Mouse (Mus musculus): ENCODE measurements around the gene Slc45a3. TPM values are rescaled to one million over a fixed set of nuclear protein-coding genes. Genes with fewer than 3 reads are reported as not detected.

Slc45a3 gene
- polyA plus RNA-seq, 1 experiment from 2014 or later = 0.96 TPM

GRCm38 (mm10) chr1:131970661-131971520, 8.1 kb downstream of the Slc45a3 start:
- H3K27ac ChIP-seq (ENCODE audit: low read depth, low read length) = no peak overlapping the region
- no peak overlapping the region for H3K4me2 ChIP-seq (ENCODE audit: low read length)
- H3K9me3 ChIP-seq (ENCODE audit: control insufficient read depth, low read length) = no peaks in the 10 kb centered on the region
- ATAC-seq = 0 out of 2 replicates have a peak, but pooled peaks have one; percentile 17
- H3K4me3 ChIP-seq (ENCODE audit: low read length) = no peak overlapping the region
- peaks cover 6% of the 10 kb centered on the region for H3K4me1 ChIP-seq (ENCODE audit: control insufficient read depth, insufficient read depth, low read depth, low read length)
- WGBS = 7% methylated on average over 16 of the region's 16 CpGs
- H3K36me3 ChIP-seq (ENCODE audit: control insufficient read depth, insufficient read depth, low read length) = no peaks in the 10 kb centered on the region
- no peaks in the 10 kb centered on the region; the same call in 1 of the 2 replicates for H3K27me3 ChIP-seq (replicated peaks; ENCODE audit: control insufficient read depth, insufficient read depth, low read length)
- no peak overlapping the region; the same call in 1 of the 2 replicates for H3K9ac ChIP-seq (ENCODE audit: low read depth, low read length)

- no peak overlapping the region for H3K27ac ChIP-seq (ENCODE audit: low read depth, low read length)
- no peak overlapping the region for H3K4me3 ChIP-seq (ENCODE audit: low read length)
- H3K36me3 ChIP-seq (ENCODE audit: control insufficient read depth, insufficient read depth, low read length) = no peaks in the 10 kb centered on the region
- H3K9ac ChIP-seq (ENCODE audit: low read depth, low read length) = no peak overlapping the region
- ATAC-seq = no peak
- no peaks in the 10 kb centered on the region; the same call in 1 of the 2 replicates for H3K27me3 ChIP-seq (replicated peaks; ENCODE audit: control insufficient read depth, insufficient read depth, low read length)
- no peaks in the 10 kb centered on the region for H3K9me3 ChIP-seq (ENCODE audit: control insufficient read depth, low read length)
- WGBS = 20% methylated on average over 15 of the region's 15 CpGs
- H3K4me2 ChIP-seq (ENCODE audit: low read length) = no peak overlapping the region
- H3K4me1 ChIP-seq (ENCODE audit: control insufficient read depth, insufficient read depth, low read depth, low read length) = peaks cover 6% of the 10 kb centered on the region
Observed at GRCm38 (mm10) chr1:131971771-131972497, 9.2 kb downstream of the Slc45a3 start.

- WGBS = 21% methylated on average over 13 of the region's 13 CpGs
Observed at GRCm38 (mm10) chr1:131972498-131973334, 9.9 kb downstream of the Slc45a3 start.

GRCm38 (mm10) chr1:131973991-131974390, 11.2 kb downstream of the Slc45a3 start:
- Histone ChIP-seq H3K27ac (ENCODE audit: low read depth, low read length) (no peak overlapping the region), H3K4me2 (ENCODE audit: low read length) (no peak overlapping the region), H3K4me1 (ENCODE audit: control insufficient read depth, insufficient read depth, low read depth, low read length) (peaks cover 6% of the 10 kb centered on the region), H3K9ac (ENCODE audit: low read depth, low read length) (no peak overlapping the region), H3K4me3 (ENCODE audit: low read length) (no peak overlapping the region), H3K27me3 (replicated peaks; ENCODE audit: control insufficient read depth, insufficient read depth, low read length) (no peaks in the 10 kb centered on the region; the same call in 1 of the 2 replicates), H3K9me3 (ENCODE audit: control insufficient read depth, low read length) (no peaks in the 10 kb centered on the region), H3K36me3 (ENCODE audit: control insufficient read depth, insufficient read depth, low read length) (no peaks in the 10 kb centered on the region)
- ATAC-seq = no peak
- 78% methylated on average over 6 of the region's 6 CpGs for WGBS

More at GRCm38 (mm10) chr1:131972498-131973334, 9.9 kb downstream of the Slc45a3 start:
- Histone ChIP-seq H3K9me3 (ENCODE audit: control insufficient read depth, low read length) (no peaks in the 10 kb centered on the region), H3K4me2 (ENCODE audit: low read length) (no peak overlapping the region), H3K27me3 (replicated peaks; ENCODE audit: control insufficient read depth, insufficient read depth, low read length) (no peaks in the 10 kb centered on the region; the same call in 1 of the 2 replicates), H3K4me3 (ENCODE audit: low read length) (no peak overlapping the region), H3K9ac (ENCODE audit: low read depth, low read length) (no peak overlapping the region), H3K4me1 (ENCODE audit: control insufficient read depth, insufficient read depth, low read depth, low read length) (peaks cover 6% of the 10 kb centered on the region), H3K36me3 (ENCODE audit: control insufficient read depth, insufficient read depth, low read length) (no peaks in the 10 kb centered on the region), H3K27ac (ENCODE audit: low read depth, low read length) (no peak overlapping the region)
- no peak for ATAC-seq

- Histone ChIP-seq H3K27me3 (replicated peaks; ENCODE audit: control insufficient read depth, insufficient read depth, low read length) (no peaks in the 10 kb centered on the region; the same call in 1 of the 2 replicates), H3K4me2 (ENCODE audit: low read length) (no peak overlapping the region), H3K9ac (ENCODE audit: low read depth, low read length) (no peak overlapping the region), H3K4me1 (ENCODE audit: control insufficient read depth, insufficient read depth, low read depth, low read length) (peaks cover 2% of the 10 kb centered on the region), H3K36me3 (ENCODE audit: control insufficient read depth, insufficient read depth, low read length) (no peaks in the 10 kb centered on the region), H3K27ac (ENCODE audit: low read depth, low read length) (no peak overlapping the region), H3K9me3 (ENCODE audit: control insufficient read depth, low read length) (no peaks in the 10 kb centered on the region), H3K4me3 (ENCODE audit: low read length) (no peak overlapping the region)
- 80% methylated on average over 5 of the region's 5 CpGs for WGBS
- ATAC-seq = no peak
Observed at GRCm38 (mm10) chr1:131976886-131977285, 14.1 kb downstream of the Slc45a3 start.

- Histone ChIP-seq H3K36me3 (ENCODE audit: control insufficient read depth, insufficient read depth, low read length) (no peaks in the 10 kb centered on the region), H3K4me1 (ENCODE audit: control insufficient read depth, insufficient read depth, low read depth, low read length) (no peaks in the 10 kb centered on the region), H3K9me3 (ENCODE audit: control insufficient read depth, low read length) (no peaks in the 10 kb centered on the region), H3K27me3 (replicated peaks; ENCODE audit: control insufficient read depth, insufficient read depth, low read length) (no peaks in the 10 kb centered on the region; the same call in 1 of the 2 replicates), H3K27ac (ENCODE audit: low read depth, low read length) (no peak overlapping the region), H3K9ac (ENCODE audit: low read depth, low read length) (no peak overlapping the region), H3K4me2 (ENCODE audit: low read length) (no peak overlapping the region), H3K4me3 (ENCODE audit: low read length) (no peak overlapping the region)
- 18% methylated on average over 2 of the region's 2 CpGs for WGBS
- no peak for ATAC-seq
Observed at GRCm38 (mm10) chr1:131980471-131980870, 17.7 kb downstream of the Slc45a3 start.

- Histone ChIP-seq H3K27ac (ENCODE audit: low read depth, low read length) (no peak overlapping the region), H3K36me3 (ENCODE audit: control insufficient read depth, insufficient read depth, low read length) (no peaks in the 10 kb centered on the region), H3K4me1 (ENCODE audit: control insufficient read depth, insufficient read depth, low read depth, low read length) (no peaks in the 10 kb centered on the region), H3K9me3 (ENCODE audit: control insufficient read depth, low read length) (no peaks in the 10 kb centered on the region), H3K9ac (ENCODE audit: low read depth, low read length) (no peak overlapping the region), H3K27me3 (replicated peaks; ENCODE audit: control insufficient read depth, insufficient read depth, low read length) (no peaks in the 10 kb centered on the region; the same call in 1 of the 2 replicates), H3K4me3 (ENCODE audit: low read length) (no peak overlapping the region), H3K4me2 (ENCODE audit: low read length) (no peak overlapping the region)
- peak; percentile 70 for ATAC-seq
- 52% methylated on average over 12 of the region's 12 CpGs for WGBS
Observed at GRCm38 (mm10) chr1:131981378-131982013, 18.7 kb downstream of the Slc45a3 start.

- no peaks in the 10 kb centered on the region; the same call in 1 of the 2 replicates for H3K27me3 ChIP-seq (replicated peaks; ENCODE audit: control insufficient read depth, insufficient read depth, low read length)
- ATAC-seq = peak; percentile 63; the same call in 1 of the 2 replicates
Observed at GRCm38 (mm10) chr1:131982907-131983306, 20.1 kb downstream of the Slc45a3 start.

More at GRCm38 (mm10) chr1:131982907-131983306, 20.1 kb downstream of the Slc45a3 start:
- Histone ChIP-seq H3K27ac (ENCODE audit: low read depth, low read length) (no peak overlapping the region), H3K9me3 (ENCODE audit: control insufficient read depth, low read length) (no peaks in the 10 kb centered on the region), H3K36me3 (ENCODE audit: control insufficient read depth, insufficient read depth, low read length) (no peaks in the 10 kb centered on the region), H3K4me2 (ENCODE audit: low read length) (no peak overlapping the region), H3K4me3 (ENCODE audit: low read length) (no peak overlapping the region), H3K9ac (ENCODE audit: low read depth, low read length) (no peak overlapping the region), H3K4me1 (ENCODE audit: control insufficient read depth, insufficient read depth, low read depth, low read length) (no peaks in the 10 kb centered on the region)
- WGBS = 22% methylated on average over 5 of the region's 5 CpGs
